Mouse (Mus musculus) cerebellum, adult 9-10 months (tissue): ENCODE measurements around the gene Chrm5.
A peak's percentile ranks its signal among the peaks of the same experiment; 100 is the strongest.
"Not testable (repeated sequence)": the region's sequence is repeated elsewhere in the genome, so short reads cannot be mapped to it uniquely, and the experiment has no call there.

ENCODE experiments used
- DNase-seq: peaks from one replicate; pipeline ENCODE4 v3.0.0; 2022

The Chrm5 gene

GRCm38 (mm10) chr2:112476554-112476953 lies 4.0 kb downstream of the Chrm5 start:
- DNase-seq: no peak

DNA sequence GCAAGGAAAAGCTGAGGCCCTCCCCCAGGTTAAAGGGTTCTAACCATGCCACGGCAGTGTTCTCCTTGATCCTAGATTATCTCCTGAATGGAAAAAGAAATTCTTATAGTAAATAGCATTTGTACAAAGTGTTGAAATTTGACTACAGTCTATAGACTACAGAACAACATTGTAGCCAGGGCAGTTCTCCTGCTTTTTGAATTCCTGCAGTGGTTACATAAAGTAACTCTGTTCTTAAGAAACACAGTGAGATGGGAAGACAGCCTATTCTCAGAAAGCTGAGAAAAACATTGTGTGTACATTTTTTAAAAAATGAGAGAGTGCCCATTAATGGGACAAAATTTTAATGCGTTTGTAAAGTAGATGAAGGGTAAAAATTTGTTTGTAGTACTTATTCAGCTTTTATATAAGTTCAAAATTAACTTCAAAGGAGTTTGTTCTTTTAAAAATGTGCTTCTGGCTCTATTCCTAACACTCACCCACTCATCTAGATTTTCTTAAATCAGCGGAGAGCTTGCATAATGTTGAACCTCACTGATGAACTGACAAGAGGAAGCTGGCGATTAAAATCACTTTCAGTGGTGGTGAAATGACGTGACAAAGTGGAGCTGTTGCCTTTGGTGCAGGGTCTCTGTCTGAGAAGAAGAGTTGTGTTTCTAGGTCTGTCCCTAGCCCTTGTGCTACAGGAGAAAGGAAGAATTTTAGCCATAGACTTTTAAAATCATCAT lies 5.4 kb downstream of the Chrm5 start:
- no peak for DNase-seq

DNA sequence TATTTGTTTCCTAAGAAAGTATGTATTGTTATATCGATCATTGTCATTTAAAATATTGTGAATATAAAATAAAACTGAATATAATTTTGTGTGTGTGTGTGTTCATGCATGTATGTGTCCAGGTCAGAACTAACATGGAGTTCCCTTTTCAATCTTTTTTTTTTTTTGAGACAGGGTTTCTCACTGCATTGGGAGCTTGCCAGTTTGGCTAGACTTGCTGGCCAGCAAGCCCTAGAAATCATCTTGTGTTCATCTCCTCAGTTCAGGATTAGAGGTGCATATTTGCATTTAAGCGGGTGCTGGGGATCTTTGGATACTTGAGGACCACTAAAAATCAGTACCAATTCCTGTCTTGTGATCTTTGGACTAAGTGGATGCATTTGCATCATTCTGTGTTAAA lies 8.5 kb downstream of the Chrm5 start:
- no peak for DNase-seq

DNA sequence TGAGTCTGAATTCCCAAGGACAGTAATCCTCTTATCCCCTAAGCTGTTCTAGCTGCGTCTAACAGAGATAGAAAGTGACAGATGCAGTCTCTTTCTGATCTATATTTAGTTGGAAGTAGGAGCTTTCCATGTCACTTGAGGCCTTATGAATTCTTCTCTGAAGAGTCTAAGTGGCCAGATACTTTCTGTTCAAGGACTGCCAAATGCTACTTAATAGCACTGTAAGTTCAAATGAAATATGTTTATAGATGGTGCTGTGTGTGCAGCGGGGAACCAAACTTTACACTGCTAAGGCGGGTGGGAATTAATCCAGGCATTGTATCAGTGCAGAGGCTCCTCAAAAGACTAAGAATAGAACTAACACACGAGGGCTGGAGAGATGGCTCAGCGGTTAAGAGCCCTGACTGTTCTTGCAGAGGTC lies 9.6 kb downstream of the Chrm5 start:
- DNase-seq: no peak

- DNase-seq: no peak
These were observed 11.0 kb downstream of the Chrm5 start for GRCm38 (mm10) chr2:112469542-112469941.

GRCm38 (mm10) chr2:112460557-112460956 lies 20.0 kb downstream of the Chrm5 start:
- no peak for DNase-seq

DNA sequence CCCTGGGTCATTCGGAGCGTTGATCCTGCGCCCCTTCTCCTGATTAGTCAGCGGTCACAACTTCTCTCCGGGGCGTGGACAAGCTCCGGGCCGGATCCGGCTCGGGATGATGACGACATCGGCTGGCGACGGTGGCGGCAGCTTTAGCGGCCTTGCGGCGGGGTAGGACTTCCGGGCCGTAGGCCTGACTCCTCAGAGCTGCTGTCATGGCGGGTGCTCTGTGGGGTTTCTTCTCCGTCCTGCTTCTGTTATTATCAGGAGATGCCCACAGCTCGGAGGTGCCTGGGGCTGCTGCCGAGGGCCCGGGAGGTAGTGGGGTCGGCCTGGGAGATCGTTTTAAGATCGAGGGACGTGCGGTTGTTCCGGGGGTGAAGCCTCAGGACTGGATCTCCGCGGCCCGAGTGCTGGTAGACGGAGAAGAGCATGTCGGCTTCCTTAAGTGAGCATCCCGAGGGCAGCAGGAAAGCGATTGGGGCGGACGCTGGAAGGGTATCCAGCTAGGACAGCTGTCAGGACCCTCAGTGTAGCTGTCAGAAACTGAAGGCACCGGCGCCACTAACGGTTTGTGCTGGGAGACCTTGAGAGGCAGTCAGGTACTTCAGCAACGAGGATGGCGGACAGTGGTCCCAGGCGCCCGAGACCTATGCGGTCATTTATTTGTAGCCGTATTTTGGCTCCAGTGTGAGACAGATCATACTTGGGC lies 25.6 kb downstream of the Chrm5 start, which contains the start of gene Emc7:
Gene Emc7 (plus strand): TSS at position 136 of the 703 bp plus-strand sequence.
- DNase-seq: peak; percentile 93

GRCm38 (mm10) chr2:112454125-112454861 lies 26.3 kb downstream of the Chrm5 start:
- peak; percentile 23 for DNase-seq

DNA sequence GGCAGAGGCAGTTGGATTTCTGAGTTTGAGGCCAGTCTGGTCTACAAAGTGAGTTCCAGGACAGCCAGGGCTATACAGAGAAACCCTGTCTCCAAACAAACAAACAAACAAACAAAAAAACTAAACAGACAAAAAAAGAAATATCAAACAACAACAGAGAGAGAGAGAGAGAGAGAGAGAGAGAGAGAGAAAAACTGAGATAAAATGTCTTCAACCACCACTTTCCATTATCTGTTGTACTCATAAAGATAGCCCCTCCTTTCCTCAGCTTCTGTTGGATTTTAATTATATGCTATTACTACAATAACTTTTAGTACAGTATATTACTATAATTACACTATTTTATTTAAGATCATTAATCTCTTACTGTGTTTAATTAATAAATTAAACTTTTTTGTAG lies 28.1 kb downstream of the Chrm5 start:
- not testable (repeated sequence) for DNase-seq

DNA sequence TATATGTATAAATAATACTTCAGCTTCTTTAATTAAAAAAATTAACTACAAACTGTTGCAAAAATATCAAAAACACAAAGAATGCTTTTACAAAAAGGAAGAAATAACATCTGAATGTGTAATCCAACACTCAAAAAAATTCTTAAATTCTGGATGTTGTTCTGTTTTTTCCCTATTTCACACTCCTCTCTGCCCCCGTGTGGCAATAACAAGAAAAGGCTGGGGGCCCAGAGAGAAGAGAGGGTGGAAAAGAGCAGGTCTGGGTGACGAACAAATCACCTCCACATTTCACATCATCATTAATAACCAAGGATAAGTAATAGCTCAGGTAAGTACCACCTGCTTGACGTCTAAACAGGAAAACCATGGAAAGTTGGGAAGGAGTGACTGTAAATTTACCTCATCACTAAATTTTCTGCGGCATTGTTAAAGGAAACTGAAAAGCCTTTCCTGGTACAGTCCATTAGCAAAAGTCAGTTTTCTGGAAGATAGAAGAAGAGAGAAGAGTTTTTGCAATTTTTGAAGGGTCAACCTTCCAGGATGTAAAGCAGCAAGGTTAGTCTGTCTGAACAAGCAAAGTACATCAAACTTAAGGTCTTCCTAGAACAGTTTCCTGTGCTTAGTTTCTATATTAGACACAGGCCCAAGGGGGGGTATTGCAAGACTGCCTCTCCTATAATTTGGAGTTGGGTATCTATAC lies 30.8 kb downstream of the Chrm5 start:
- DNase-seq: peak; percentile 29

DNA sequence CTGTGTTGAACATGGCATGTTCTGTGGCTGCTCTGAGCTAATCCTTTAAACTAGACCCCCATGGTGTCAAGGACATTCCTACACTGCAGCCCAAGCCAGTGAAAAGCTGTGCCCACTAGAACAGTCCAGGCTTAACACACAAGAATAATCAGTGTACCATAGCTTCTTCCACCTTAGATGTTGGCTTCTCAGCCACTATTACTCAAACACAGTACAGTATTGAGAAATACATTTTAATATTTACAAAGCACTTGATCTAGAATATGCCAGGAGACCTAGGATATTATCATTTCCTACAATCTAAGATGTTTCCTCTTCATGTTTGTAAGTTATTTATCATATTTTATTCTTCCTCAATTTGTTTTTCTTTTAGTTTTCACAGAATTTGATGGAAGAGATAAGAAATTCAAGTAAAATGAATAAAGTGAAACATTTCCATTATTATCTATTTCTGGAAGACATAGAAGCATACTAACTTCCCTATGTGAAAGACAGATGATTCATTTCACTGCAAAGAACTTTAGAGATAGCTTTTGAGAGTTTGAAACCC lies 32.0 kb downstream of the Chrm5 start:
- DNase-seq: no peak

DNA sequence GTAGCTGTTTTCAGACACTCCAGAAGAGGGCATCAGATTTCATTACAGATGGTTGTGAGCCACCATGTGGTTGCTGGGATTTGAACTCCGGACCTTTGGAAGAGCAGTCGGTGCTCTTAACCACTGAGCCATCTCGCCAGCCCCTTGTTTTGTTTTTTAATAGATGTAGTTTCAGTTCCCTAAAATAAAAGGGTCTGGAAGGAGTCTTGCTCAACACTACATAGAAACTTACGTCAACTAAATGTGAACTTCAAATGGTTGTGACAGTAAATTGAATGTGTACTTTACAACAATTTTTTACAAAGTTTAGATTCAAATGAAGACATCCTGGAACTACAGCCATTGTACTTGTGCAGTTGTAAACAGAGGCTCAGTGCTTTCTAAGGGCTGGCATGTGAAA lies 32.5 kb downstream of the Chrm5 start:
- DNase-seq: not testable (repeated sequence)

- no peak for DNase-seq
These were observed 35.1 kb downstream of the Chrm5 start for GRCm38 (mm10) chr2:112445511-112445910.

DNA sequence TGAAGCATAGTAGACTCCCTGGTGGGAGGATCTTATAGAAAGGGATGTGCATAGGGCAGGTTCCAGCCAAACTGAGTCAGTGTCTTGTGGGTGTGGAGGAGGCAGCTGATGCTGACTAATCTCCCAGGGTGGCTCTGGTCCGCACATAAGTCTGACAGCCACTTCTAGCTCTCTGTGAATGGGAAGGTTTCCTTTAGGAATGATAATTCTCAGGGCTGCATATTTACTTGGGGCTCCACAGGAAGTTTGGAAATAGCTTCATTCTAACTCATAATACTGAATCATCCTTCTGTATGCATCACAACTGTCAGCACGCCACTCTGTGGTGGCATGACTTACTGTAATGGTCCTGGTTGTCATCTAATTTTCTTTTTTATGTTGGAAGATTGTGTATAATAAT lies 37.1 kb downstream of the Chrm5 start:
- DNase-seq: no peak

GRCm38 (mm10) chr2:112437589-112437988 lies 43.0 kb downstream of the Chrm5 start:
- no peak for DNase-seq

- DNase-seq: no peak
These were observed 44.3 kb downstream of the Chrm5 start for GRCm38 (mm10) chr2:112436292-112436691.

DNA sequence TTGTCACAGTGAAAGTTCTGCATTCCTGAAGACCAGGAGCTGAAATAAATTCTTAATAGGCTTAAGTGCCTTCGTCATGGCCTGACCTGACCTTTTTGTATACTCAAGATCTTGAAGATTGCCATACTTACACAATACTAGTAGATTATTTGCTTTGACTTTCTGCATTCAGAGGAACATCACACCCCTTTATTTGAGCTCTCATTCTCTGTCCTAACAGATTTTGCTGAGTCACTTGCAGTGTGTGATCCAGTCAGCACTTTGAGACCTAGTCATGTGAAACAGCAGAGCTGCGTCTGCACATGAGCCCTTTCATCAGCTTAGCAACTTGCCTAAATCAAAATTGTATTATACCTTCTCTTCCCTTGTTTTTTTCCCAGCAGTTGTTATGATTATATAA lies 47.2 kb downstream of the Chrm5 start:
- DNase-seq: no peak

GRCm38 (mm10) chr2:112432523-112432922 lies 48.0 kb downstream of the Chrm5 start:
- DNase-seq: no peak

GRCm38 (mm10) chr2:112430403-112430802 lies 50.2 kb downstream of the Chrm5 start:
- no peak for DNase-seq

- no peak for DNase-seq
These were observed 50.9 kb downstream of the Chrm5 start for GRCm38 (mm10) chr2:112429665-112430064.
